Comparison of ENCODE assay signal across 12 mouse cellular contexts in genomic region chr15:100635239-100635638, GRCm38 (mm10). TPM values are rescaled to one million over a fixed set of nuclear protein-coding genes. Genes with fewer than 3 reads are reported as not detected.
DNase-seq lines count a peak whose midpoint lies in the region; ATAC-seq and TF ChIP-seq lines count a peak whose summit lies in the region.
"Had no signal": no experiment of that assay in that cellular context is flagged by ENCODE, and none has a peak within 500 bp of the region (broad histone marks: within the 10 kb centered on the region; RNA-seq: fewer than 3 reads in every experiment).

No protein-coding gene starts in this region.

- in situ Hi-C loops in ES-E14 (cut with MboI; ENCODE audit: low sequenced_read_pairs in 2 of 2, unreplicated experiment in 2 of 2), result no loop called here

- no peak overlapping the region for H3K9ac ChIP-seq in ES-E14 (ENCODE audit: insufficient read depth, low read depth, low read length, poor library complexity, severe bottlenecking)
- no peak overlapping the region for H3K9ac ChIP-seq in intestine, postnatal 0 days (ENCODE audit: low read depth, low read length)
- no peak overlapping the region for H3K9ac ChIP-seq in hindbrain, embryonic 11.5 days (ENCODE audit: low read depth, low read length)
- H3K9ac ChIP-seq: forebrain, embryonic 13.5 days had no signal

- no peaks in the 10 kb centered on the region for H3K9me3 ChIP-seq in ES-E14 (ENCODE audit: control insufficient read depth, insufficient read depth, low read depth, low read length)
- no peaks in the 10 kb centered on the region for H3K9me3 ChIP-seq in intestine, postnatal 0 days (ENCODE audit: control insufficient read depth)
- H3K9me3 ChIP-seq in hindbrain, embryonic 11.5 days (ENCODE audit: control insufficient read depth, low read length), result no peaks in the 10 kb centered on the region
- H3K9me3 ChIP-seq: forebrain, embryonic 13.5 days had no signal

- intact Hi-C loops in left cerebral cortex, postnatal 25 days (cut with DNase I), result loop anchor here (5.0 kb wide), 1 partner anchor 47 kb away; no protein-coding TSS in a partner anchor

- no peaks in the 10 kb centered on the region for H3K27me3 ChIP-seq in kidney, adult 2 months (replicated peaks; ENCODE audit: control insufficient read depth, insufficient read depth, low read length)
- peaks cover 6% of the 10 kb centered on the region; the same call in 1 of the 2 replicates for H3K27me3 ChIP-seq in intestine, postnatal 0 days (replicated peaks; ENCODE audit: control insufficient read depth, insufficient read depth, low read length)
- H3K27me3 ChIP-seq in hindbrain, embryonic 11.5 days (ENCODE audit: control insufficient read depth, insufficient read depth, low read length), result peaks cover 45% of the 10 kb centered on the region

- peak overlapping the region; percentile 86 for H3K4me3 ChIP-seq in kidney, adult 2 months (ENCODE audit: insufficient read depth, low read depth, low read length)
- H3K4me3 ChIP-seq in ES-E14 (ENCODE audit: insufficient read depth in 1 of 2, low read depth in 1 of 2, low read length in 2 of 2, poor library complexity in 1 of 2, severe bottlenecking in 1 of 2), result peak overlapping the region; percentile 76 to 78
- H3K4me3 ChIP-seq in intestine, postnatal 0 days (ENCODE audit: low read depth, low read length), result peak overlapping the region; percentile 75
- no peak overlapping the region for H3K4me3 ChIP-seq in hindbrain, embryonic 11.5 days (ENCODE audit: low read depth, low read length)
- H3K4me3 ChIP-seq: forebrain, embryonic 13.5 days had no signal

- no peaks in the 10 kb centered on the region for H3K36me3 ChIP-seq in kidney, adult 2 months (ENCODE audit: control insufficient read depth, insufficient read depth, low read length)
- peaks cover 6% of the 10 kb centered on the region; the same call in 1 of the 2 replicates for H3K36me3 ChIP-seq in ES-E14 (ENCODE audit: control insufficient read depth, insufficient read depth, low read length, poor library complexity, severe bottlenecking)
- H3K36me3 ChIP-seq in intestine, postnatal 0 days (ENCODE audit: control insufficient read depth, insufficient read depth), result peaks cover 6% of the 10 kb centered on the region; the same call in 1 of the 2 replicates
- no peaks in the 10 kb centered on the region for H3K36me3 ChIP-seq in hindbrain, embryonic 11.5 days (ENCODE audit: control insufficient read depth, insufficient read depth, low read length)

- no peak for ATAC-seq in intestine, postnatal 0 days
- no peak for ATAC-seq in hindbrain, embryonic 11.5 days (ENCODE audit: low FRiP score)
- ATAC-seq: forebrain, embryonic 13.5 days; inflammation-experienced regulatory T-cells, adult 6 months had no signal

- no peak for TF ChIP-seq POLR2A in kidney, adult 2 months (IDR thresholded peaks at IDR 0.05; ENCODE audit: low read depth, low read length)

- TF ChIP-seq CTCF in kidney, adult 2 months (conservative IDR thresholded peaks at IDR 0.05; ENCODE audit: insufficient read depth, insufficient read length, low read depth, low read length), result no peak
- TF ChIP-seq CTCF in intestine, postnatal 0 days (IDR thresholded peaks at IDR 0.05; ENCODE audit: low read depth), result no peak

- DNase-seq in kidney, adult 2 months, result no peak
- no peak for DNase-seq in kidney, adult 11 months
- DNase-seq in A20 (ENCODE audit: low read depth, low spot score) (peak; percentile 73), ES-E14 (ENCODE audit: low read depth, low spot score) (no peak)
- DNase-seq in hindbrain, embryonic 11.5 days (ENCODE audit: low spot score), result no peak
- DNase-seq in left cerebral cortex, postnatal 25 days (ENCODE audit: low spot score in 2 of 2), result no peak
- DNase-seq in spleen, postnatal 10 days (ENCODE audit: low spot score in 2 of 2), result no peak
- DNase-seq: gastrocnemius, postnatal 25 days; retina, postnatal 1 day had no signal

- 34% methylated on average over 9 of the region's 9 CpGs for WGBS in kidney, adult 2 months
- 11% methylated on average over 9 of the region's 9 CpGs for WGBS in intestine, postnatal 0 days
- 11% methylated on average over 9 of the region's 9 CpGs for WGBS in hindbrain, embryonic 11.5 days

- H3K27ac ChIP-seq in kidney, adult 2 months (ENCODE audit: insufficient read depth, low read depth, low read length), result peak overlapping the region; percentile 75
- H3K27ac ChIP-seq in ES-E14 (ENCODE audit: insufficient read depth, low read depth, low read length, poor library complexity, severe bottlenecking), result peak overlapping the region; percentile 23; the same call in 1 of the 2 replicates
- peak overlapping the region; percentile 92 for H3K27ac ChIP-seq in intestine, postnatal 0 days (ENCODE audit: low read depth, low read length)
- no peak overlapping the region for H3K27ac ChIP-seq in hindbrain, embryonic 11.5 days (ENCODE audit: low read depth, low read length)
- H3K27ac ChIP-seq: forebrain, embryonic 13.5 days had no signal

- H3K4me2 ChIP-seq in intestine, postnatal 0 days (replicated peaks; ENCODE audit: low read depth), result peak overlapping the region; percentile 91
- no peak overlapping the region for H3K4me2 ChIP-seq in hindbrain, embryonic 11.5 days (replicated peaks; ENCODE audit: low read depth, low read length)
- H3K4me2 ChIP-seq: forebrain, embryonic 13.5 days had no signal

- H3K4me1 ChIP-seq in kidney, adult 2 months (ENCODE audit: control insufficient read depth, insufficient read depth, low read length), result peaks cover 15% of the 10 kb centered on the region; the same call in 1 of the 2 replicates
- peaks cover 9 to 39% of the 10 kb centered on the region in 2 experiments; a peak in 3 of 4 replicates for H3K4me1 ChIP-seq in ES-E14 (ENCODE audit: control insufficient read depth in 2 of 2, insufficient read depth in 2 of 2, low read length in 2 of 2, poor library complexity in 1 of 2)
- 0 out of 2 replicates have a peak, but pooled peaks cover 3% of the 10 kb centered on the region for H3K4me1 ChIP-seq in intestine, postnatal 0 days (replicated peaks; ENCODE audit: control insufficient read depth, insufficient read depth, low read length)
- peaks cover 8% of the 10 kb centered on the region for H3K4me1 ChIP-seq in hindbrain, embryonic 11.5 days (replicated peaks; ENCODE audit: control insufficient read depth, insufficient read depth, low read length)

TF ChIP-seq in ES-E14, 5 proteins besides CTCF, POLR2A, EP300 and RAD21:
- TF ChIP-seq MAFK (IDR thresholded peaks at IDR 0.05; ENCODE audit: insufficient read depth, low read depth, low read length) (no peak), ZNF384 (IDR thresholded peaks at IDR 0.05; ENCODE audit: low read depth, low read length) (no peak), CHD2 (IDR thresholded peaks at IDR 0.05; ENCODE audit: low read depth, low read length) (no peak), ZC3H11A (IDR thresholded peaks at IDR 0.05; ENCODE audit: borderline replicate concordance, low read depth, low read length) (no peak), HCFC1 (IDR thresholded peaks at IDR 0.05; ENCODE audit: borderline replicate concordance, insufficient read depth, low read length) (no peak)

RNA-seq across cellular contexts. Expression of gene Smagp, which starts 1.5 kb away (rescaled TPM):
- polyA plus RNA-seq in kidney, adult 2 months (2012; rRNA removed), result 160 and 163 TPM in 2 replicates
- 20.0 and 27.3 TPM in 2 replicates for total RNA-seq in ES-E14 (2012; rRNA removed)
- polyA plus RNA-seq in intestine, postnatal 0 days (2015; fragmentation: Nextera tagmentation; extraction: Ambion mirVana), result 77.1 and 88.6 TPM in 2 replicates
- 4.1 and 5.5 TPM in 2 replicates for polyA plus RNA-seq in hindbrain, embryonic 11.5 days (2014; fragmentation: Nextera tagmentation; extraction: Ambion mirVana)
- 1 to 10 TPM; 1.6 to 2.2 TPM for total RNA-seq in left cerebral cortex, postnatal 25 days (2021)

RNA-seq across cellular contexts. Expression of gene Dazap2, which starts 20.1 kb away (rescaled TPM):
- 578 and 812 TPM in 2 replicates for polyA plus RNA-seq in kidney, adult 2 months (2012; rRNA removed)
- 13.5 and 27.6 TPM in 2 replicates for total RNA-seq in ES-E14 (2012; rRNA removed)
- 354 and 373 TPM in 2 replicates for polyA plus RNA-seq in intestine, postnatal 0 days (2015; fragmentation: Nextera tagmentation; extraction: Ambion mirVana)
- 256 and 266 TPM in 2 replicates for polyA plus RNA-seq in hindbrain, embryonic 11.5 days (2014; fragmentation: Nextera tagmentation; extraction: Ambion mirVana)
- 100 to 1,000 TPM; 109 to 112 TPM for total RNA-seq in left cerebral cortex, postnatal 25 days (2021)

RNA-seq across cellular contexts. Expression of gene Bin2, which starts 34.1 kb away (rescaled TPM):
- polyA plus RNA-seq in kidney, adult 2 months (2012; rRNA removed), result 1.7 and 4.7 TPM in 2 replicates
- total RNA-seq in ES-E14 (2012; rRNA removed), result 7.9 and 12.5 TPM in 2 replicates
- 5.8 and 7.3 TPM in 2 replicates for polyA plus RNA-seq in intestine, postnatal 0 days (2015; fragmentation: Nextera tagmentation; extraction: Ambion mirVana)
- 4.0 and 5.5 TPM in 2 replicates for polyA plus RNA-seq in hindbrain, embryonic 11.5 days (2014; fragmentation: Nextera tagmentation; extraction: Ambion mirVana)
- 1 to 10 TPM; 5.5 to 6.7 TPM for total RNA-seq in left cerebral cortex, postnatal 25 days (2021)

RNA-seq across cellular contexts. Expression of gene Pou6f1, which starts 35.5 kb away (rescaled TPM):
- 28.5 and 30.4 TPM in 2 replicates for polyA plus RNA-seq in kidney, adult 2 months (2012; rRNA removed)
- total RNA-seq in ES-E14 (2012; rRNA removed), result 2.9 and 4.1 TPM in 2 replicates
- polyA plus RNA-seq in intestine, postnatal 0 days (2015; fragmentation: Nextera tagmentation; extraction: Ambion mirVana), result 3.0 and 4.3 TPM in 2 replicates
- 15.7 and 16.2 TPM in 2 replicates for polyA plus RNA-seq in hindbrain, embryonic 11.5 days (2014; fragmentation: Nextera tagmentation; extraction: Ambion mirVana)
- 100 to 1,000 TPM; 132 to 133 TPM for total RNA-seq in left cerebral cortex, postnatal 25 days (2021)

RNA-seq across cellular contexts. Expression of gene Cela1, which starts 52.5 kb away (rescaled TPM):
- polyA plus RNA-seq in kidney, adult 2 months (2012; rRNA removed), result 418 and 456 TPM in 2 replicates
- total RNA-seq in ES-E14 (2012; rRNA removed), result 2.4 and 3.3 TPM in 2 replicates
- 37.2 and 41.1 TPM in 2 replicates for polyA plus RNA-seq in intestine, postnatal 0 days (2015; fragmentation: Nextera tagmentation; extraction: Ambion mirVana)
- polyA plus RNA-seq in hindbrain, embryonic 11.5 days (2014; fragmentation: Nextera tagmentation; extraction: Ambion mirVana), result 0.99 and 1.7 TPM in 2 replicates
- total RNA-seq in left cerebral cortex, postnatal 25 days (2021), result 1 to 10 TPM; 1.7 to 5.0 TPM
- total RNA-seq: gastrocnemius, postnatal 25 days had no signal

Comparison
In these comparisons a context has a peak if more than half of its experiments do, and no peak if none do; other contexts are left out.
1. RNA of gene Smagp, which starts 1.5 kb away (polyA plus RNA-seq): 160 to 163 TPM in kidney, adult 2 months and 77.1 to 88.6 TPM in intestine, postnatal 0 days; 4.1 to 5.5 TPM in hindbrain, embryonic 11.5 days; every median in the first group is over 10 times any median in the second.